Mouse (Mus musculus): ENCODE measurements around the gene Armh1.

The Armh1 gene

GRCm38 (mm10) chr4:117251801-117252316 is at the start of gene Armh1, which contains the start of gene Tmem53:
Gene Armh1, minus strand, starts transcription at chr4:117252125.
Gene Tmem53, plus strand, starts transcription at chr4:117251951.
- DNase-seq (ENCODE audit: low read depth): peak; percentile 97

- no peak for DNase-seq (ENCODE audit: low read depth)
These were observed 48.0 kb upstream of the Armh1 start for GRCm38 (mm10) chr4:117299921-117300320.

- no peak for DNase-seq (ENCODE audit: low read depth)
These were observed 45.9 kb upstream of the Armh1 start for GRCm38 (mm10) chr4:117297819-117298218.

GRCm38 (mm10) chr4:117296849-117297593 is 45.1 kb upstream of the Armh1 start:
- DNase-seq (ENCODE audit: low read depth): no peak

GRCm38 (mm10) chr4:117291696-117292095 is 39.8 kb upstream of the Armh1 start:
- peak; percentile 61 for DNase-seq (ENCODE audit: low read depth)

GRCm38 (mm10) chr4:117288927-117289801 is 37.2 kb upstream of the Armh1 start:
- DNase-seq (ENCODE audit: low read depth): peak; percentile 91

GRCm38 (mm10) chr4:117288277-117288926 is 36.5 kb upstream of the Armh1 start:
- peak; percentile 45 for DNase-seq (ENCODE audit: low read depth)

GRCm38 (mm10) chr4:117284363-117284762 is 32.4 kb upstream of the Armh1 start:
- no peak for DNase-seq (ENCODE audit: low read depth)

- DNase-seq (ENCODE audit: low read depth): no peak
These were observed 31.6 kb upstream of the Armh1 start for GRCm38 (mm10) chr4:117283271-117284191.

GRCm38 (mm10) chr4:117281090-117281845 is 29.3 kb upstream of the Armh1 start:
- DNase-seq (ENCODE audit: low read depth): no peak

- DNase-seq (ENCODE audit: low read depth): no peak
These were observed 28.5 kb upstream of the Armh1 start for GRCm38 (mm10) chr4:117280397-117280930.

- DNase-seq (ENCODE audit: low read depth): no peak
These were observed 27.3 kb upstream of the Armh1 start for GRCm38 (mm10) chr4:117279253-117279642.

GRCm38 (mm10) chr4:117278381-117279252 is 26.7 kb upstream of the Armh1 start:
- no peak for DNase-seq (ENCODE audit: low read depth)

- DNase-seq (ENCODE audit: low read depth): no peak
These were observed 25.8 kb upstream of the Armh1 start for GRCm38 (mm10) chr4:117277687-117278086.

- no peak for DNase-seq (ENCODE audit: low read depth)
These were observed 25.1 kb upstream of the Armh1 start for GRCm38 (mm10) chr4:117277021-117277420.

GRCm38 (mm10) chr4:117276281-117276711 is 24.4 kb upstream of the Armh1 start:
- no peak for DNase-seq (ENCODE audit: low read depth)

GRCm38 (mm10) chr4:117274720-117275119 is 22.8 kb upstream of the Armh1 start:
- no peak for DNase-seq (ENCODE audit: low read depth)

GRCm38 (mm10) chr4:117272459-117272858 is 20.5 kb upstream of the Armh1 start:
- no peak for DNase-seq (ENCODE audit: low read depth)

- peak; percentile 91 for DNase-seq (ENCODE audit: low read depth)
These were observed 18.4 kb upstream of the Armh1 start for GRCm38 (mm10) chr4:117270278-117270677.
